Mouse (Mus musculus): ENCODE results near the gene Cep41. TPM values are rescaled to one million over a fixed set of nuclear protein-coding genes. Genes with fewer than 3 reads are reported as not detected.

Cep41 gene
- total RNA-seq (2023) = 6.6 to 9.6 TPM (median 7.6 TPM) in 4 replicates

GRCm38 (mm10) chr6:30693350-30693991, at the start of gene Cep41:
Gene Cep41, minus strand, starts transcription at chr6:30693749.

GRCm38 (mm10) chr6:30723331-30723730, 29.8 kb upstream of the Cep41 start, which contains the start of gene Mest:
Gene Mest, plus strand, starts transcription at chr6:30723547.

GRCm38 (mm10) chr6:30638674-30639268, 54.8 kb downstream of the Cep41 start, which contains the start of gene Cpa1:
Gene Cpa1, plus strand, starts transcription at chr6:30639218.

GRCm38 (mm10) chr6:30610710-30611109, 82.8 kb downstream of the Cep41 start, which contains the start of gene Cpa5:
Gene Cpa5, plus strand, starts transcription at chr6:30611010.

Other genes with a start within 250 kb of the Cep41 start
- gene Tmem209, start 184.0 kb downstream of the Cep41 start, total RNA-seq (2023) = 32.1 to 35.5 TPM (median 33.7 TPM) in 4 replicates
- gene Ssmem1, start 183.9 kb downstream of the Cep41 start, total RNA-seq (2023) = 0.81 to 1.8 TPM (median 1.0 TPM) in 3 of 4 replicates, not detected in the other
- gene Cpa2, start 152.2 kb downstream of the Cep41 start, total RNA-seq (2023) = not detected in 4 replicates
- not detected in 4 replicates for gene Cpa4, start 125.4 kb downstream of the Cep41 start, total RNA-seq (2023)
- not detected in 4 replicates for gene Cpa5, start 82.7 kb downstream of the Cep41 start, total RNA-seq (2023)
- gene Cpa1, start 54.5 kb downstream of the Cep41 start, total RNA-seq (2023) = 1.6 TPM in 1 of 4 replicates, not detected in the others
- 0.31 TPM in 1 of 4 replicates, not detected in the others for gene Mest, start 29.8 kb upstream of the Cep41 start, total RNA-seq (2023)
- 45.8 to 55.2 TPM (median 50.5 TPM) in 4 replicates for gene Copg2, start 203.0 kb upstream of the Cep41 start, total RNA-seq (2023)
- 6.3 to 11.1 TPM (median 8.3 TPM) in 4 replicates for gene Tsga13, start 221.8 kb upstream of the Cep41 start, total RNA-seq (2023)